Mouse (Mus musculus) forebrain, embryonic 16.5 days (tissue): ENCODE results near the gene Zfp174. TPM values are rescaled to one million over a fixed set of nuclear protein-coding genes. Genes with fewer than 3 reads are reported as not detected.

Experiments used
- ATAC-seq: fragments of 200-750 bp; cut with Nextera tagmentation; 2 replicates; pipeline ENCODE4 v1.8.0; 2017; ENCODE audit warnings: mild to moderate bottlenecking, moderate library complexity
- H3K27ac ChIP-seq: fragments of 300-500 bp; sonication (generic); 2 replicates; pipeline ENCODE4 v1.5.1; 2014; ENCODE audit warnings: low read length, control low read depth
- H3K27me3 ChIP-seq: fragments of 300-500 bp; sonication (generic); replicated peaks from 2 replicates; pipeline ENCODE4 v1.6.1; 2014; ENCODE audit warnings: low read length; ENCODE audit not compliant: control insufficient read depth, insufficient read depth
- H3K36me3 ChIP-seq: fragments of 300-500 bp; sonication (generic); 2 replicates; pipeline ENCODE4 v1.6.1; 2014; ENCODE audit not compliant: control insufficient read depth, insufficient read depth
- H3K4me1 ChIP-seq: fragments of 300-500 bp; sonication (generic); replicated peaks from 2 replicates; pipeline ENCODE4 v1.6.1; 2014; ENCODE audit warnings: low read length; ENCODE audit not compliant: control insufficient read depth, insufficient read depth
- H3K4me2 ChIP-seq: fragments of 300-500 bp; sonication (generic); 2 replicates; pipeline ENCODE4 v1.6.1; 2014; ENCODE audit warnings: mild to moderate bottlenecking, low read length, control low read depth
- H3K4me3 ChIP-seq: fragments of 300-500 bp; sonication (generic); replicated peaks from 2 replicates; pipeline ENCODE4 v1.5.1; 2014; ENCODE audit warnings: mild to moderate bottlenecking, low read length, control low read depth
- H3K9ac ChIP-seq: fragments of 300-500 bp; sonication (generic); replicated peaks from 2 replicates; pipeline ENCODE4 v1.6.1; 2014; ENCODE audit warnings: low read depth, low read length, control low read depth
- H3K9me3 ChIP-seq: fragments of 300-500 bp; sonication (generic); 2 replicates; pipeline ENCODE4 v1.6.1; 2016; ENCODE audit warnings: low read length; ENCODE audit not compliant: control insufficient read depth
- WGBS: fragments of 180-500 bp; shearing (Covaris S2); extraction: QIAGEN DNeasy Blood & Tissue Kit; methylation state at CpG from one replicate; pipeline ENCODE4 v1.1.7; 2014; 5-methylcytosine and 5-hydroxymethylcytosine counted together
- polyA plus RNA-seq: library from polyadenylated mRNA; unstranded; fragments of >200 nt; fragmentation: Nextera tagmentation; extraction: Ambion mirVana; gene quantifications from 2 replicates; pipeline ENCODE4 v1.2.1, GENCODE M21; 2015

Gene Zfp174
- polyA plus RNA-seq, 1 experiment from 2014 or later, result 3.1 TPM

DNA sequence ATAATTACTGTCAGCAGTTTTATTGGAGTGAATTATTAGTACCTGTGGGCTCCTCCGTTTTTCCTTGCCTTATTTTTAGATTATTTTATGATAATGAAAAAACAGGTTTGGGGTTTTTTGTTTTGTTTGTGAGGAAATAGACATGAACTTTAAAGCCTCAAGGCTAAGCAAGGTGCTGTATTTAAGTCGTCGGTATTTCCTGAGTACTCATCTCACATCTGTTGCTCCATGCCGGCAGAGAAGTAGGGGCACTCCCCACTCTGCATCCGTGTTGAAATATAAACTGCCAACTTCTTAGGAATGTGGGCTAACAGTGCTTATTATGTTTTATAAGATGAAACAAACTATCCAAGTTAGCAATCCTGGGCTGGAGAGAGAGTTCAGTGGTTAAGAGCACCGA, 49.0 kb downstream of the Zfp174 start:
- peaks cover 26% of the 10 kb centered on the region for H3K36me3 ChIP-seq
- WGBS, result 88% methylated on average over 6 of the region's 6 CpGs
- H3K9me3 ChIP-seq, result no peaks in the 10 kb centered on the region
- H3K4me3 ChIP-seq, result no peak overlapping the region
- H3K4me2 ChIP-seq, result no peak overlapping the region
- no peak overlapping the region for H3K9ac ChIP-seq
- no peaks in the 10 kb centered on the region for H3K27me3 ChIP-seq
- no peak for ATAC-seq
- H3K27ac ChIP-seq, result no peak overlapping the region
- no peaks in the 10 kb centered on the region for H3K4me1 ChIP-seq

DNA sequence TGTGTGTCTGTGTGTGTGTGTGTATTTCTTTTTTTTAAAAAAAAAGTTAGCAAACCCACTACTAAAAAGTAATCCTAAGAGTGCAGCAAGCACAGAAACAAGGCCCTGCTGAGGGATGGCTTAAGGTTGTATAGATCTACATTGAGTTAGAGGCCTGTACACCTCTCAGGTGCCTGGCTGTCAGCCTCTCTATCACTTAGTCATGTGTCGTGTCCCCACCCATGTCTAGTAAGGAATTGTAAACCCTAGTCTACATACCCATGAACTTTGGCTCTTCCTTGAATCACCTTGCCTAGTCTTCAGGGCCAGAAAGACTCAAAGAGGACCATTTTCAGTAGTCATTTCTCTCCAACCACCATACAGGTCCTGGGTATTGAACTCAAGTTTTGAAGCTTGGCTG, 49.5 kb downstream of the Zfp174 start:
- ATAC-seq, result no peak
- Histone ChIP-seq H3K36me3 (peaks cover 29% of the 10 kb centered on the region), H3K4me3 (no peak overlapping the region), H3K27me3 (no peaks in the 10 kb centered on the region), H3K9ac (no peak overlapping the region), H3K9me3 (no peaks in the 10 kb centered on the region), H3K4me2 (no peak overlapping the region), H3K27ac (no peak overlapping the region), H3K4me1 (no peaks in the 10 kb centered on the region)
- 92% methylated on average over 1 of the region's 1 CpGs for WGBS

DNA sequence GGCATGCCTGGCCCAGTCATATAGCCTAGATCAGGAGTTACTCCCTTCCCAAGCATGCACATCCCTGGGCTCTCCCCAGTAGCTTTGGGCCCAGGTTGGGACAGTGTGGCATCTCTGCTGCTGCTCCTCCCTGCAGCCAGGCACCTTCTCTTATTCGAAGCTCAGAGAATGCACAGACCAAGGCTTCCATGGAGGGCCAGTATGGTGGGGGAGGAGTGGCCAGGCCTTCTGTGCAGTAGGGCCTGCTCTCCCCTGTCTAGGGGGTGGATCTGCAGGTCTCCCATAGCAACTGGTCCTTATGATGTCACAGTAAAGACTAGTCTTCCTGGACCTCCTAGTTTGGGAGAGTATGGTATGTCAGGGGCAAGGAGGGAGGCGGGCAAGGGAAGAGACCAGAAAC, 60.4 kb downstream of the Zfp174 start:
- 71% methylated on average over 2 of the region's 2 CpGs for WGBS
- ATAC-seq, result no peak
- no peak overlapping the region for H3K9ac ChIP-seq
- H3K36me3 ChIP-seq, result peaks cover 11% of the 10 kb centered on the region
- peaks cover 15% of the 10 kb centered on the region for H3K4me1 ChIP-seq
- no peak overlapping the region for H3K4me3 ChIP-seq
- no peak overlapping the region for H3K27ac ChIP-seq
- H3K4me2 ChIP-seq, result no peak overlapping the region
- H3K9me3 ChIP-seq, result no peaks in the 10 kb centered on the region
- H3K27me3 ChIP-seq, result no peaks in the 10 kb centered on the region

Other genes with a start within 250 kb of the Zfp174 start
- gene Mefv, start 129.2 kb upstream of the Zfp174 start, polyA plus RNA-seq, result not detected in 2 replicates
- gene Zfp263, start 103.2 kb upstream of the Zfp174 start, polyA plus RNA-seq, result 57.1 and 67.6 TPM in 2 replicates
- gene Olfr15, start 16.4 kb upstream of the Zfp174 start, polyA plus RNA-seq, result 0.17 TPM in 1 of 2 replicates, not detected in the other
- 87.6 and 89.4 TPM in 2 replicates for gene Naa60, start 25.1 kb downstream of the Zfp174 start, polyA plus RNA-seq
- 14.0 and 17.5 TPM in 2 replicates for gene Zfp597, start 37.3 kb downstream of the Zfp174 start, polyA plus RNA-seq
- gene Gm20695, start 37.4 kb downstream of the Zfp174 start, polyA plus RNA-seq, result 2.1 and 3.3 TPM in 2 replicates
- 12.0 and 13.4 TPM in 2 replicates for gene 1700037C18Rik, start 61.4 kb downstream of the Zfp174 start, polyA plus RNA-seq
- 41.0 and 43.4 TPM in 2 replicates for gene Cluap1, start 61.5 kb downstream of the Zfp174 start, polyA plus RNA-seq
- gene Nlrc3, start 129.4 kb downstream of the Zfp174 start, polyA plus RNA-seq, result 0.88 and 1.2 TPM in 2 replicates
- 28.1 and 29.2 TPM in 2 replicates for gene Slx4, start 156.5 kb downstream of the Zfp174 start, polyA plus RNA-seq
- 4.9 and 8.6 TPM in 2 replicates for gene Dnase1, start 189.7 kb downstream of the Zfp174 start, polyA plus RNA-seq
- gene Trap1, start 230.6 kb downstream of the Zfp174 start, polyA plus RNA-seq, result 52.7 and 54.5 TPM in 2 replicates